Mouse (Mus musculus): ENCODE measurements around the gene Naa25. TPM values are rescaled to one million over a fixed set of nuclear protein-coding genes. Genes with fewer than 3 reads are reported as not detected.

Gene Naa25
- polyA plus RNA-seq, 1 experiment from 2014 or later, result 14.2 TPM

GRCm38 (mm10) chr5:121469566-121469965, 71.8 kb downstream of the Naa25 start:
- H3K9ac ChIP-seq (ENCODE audit: low read depth, low read length), result no peak overlapping the region
- H3K27ac ChIP-seq (ENCODE audit: low read depth, low read length), result no peak overlapping the region
- no peak overlapping the region for H3K4me3 ChIP-seq (ENCODE audit: low read depth, low read length)
- no peaks in the 10 kb centered on the region for H3K9me3 ChIP-seq (ENCODE audit: control insufficient read depth)
- no peaks in the 10 kb centered on the region for H3K36me3 ChIP-seq (ENCODE audit: control insufficient read depth, insufficient read depth)
- WGBS, result 10% methylated on average over 3 of the region's 3 CpGs
- no peak for TF ChIP-seq CTCF (IDR thresholded peaks at IDR 0.05; ENCODE audit: low read depth)
- no peaks in the 10 kb centered on the region for H3K4me1 ChIP-seq (replicated peaks; ENCODE audit: control insufficient read depth, insufficient read depth, low read length)
- no peaks in the 10 kb centered on the region for H3K27me3 ChIP-seq (replicated peaks; ENCODE audit: control insufficient read depth, insufficient read depth, low read length)
- ATAC-seq, result 0 out of 2 replicates have a peak, but pooled peaks have one; percentile 10
- H3K4me2 ChIP-seq (replicated peaks; ENCODE audit: low read depth), result no peak overlapping the region

- Histone ChIP-seq H3K4me1 (replicated peaks; ENCODE audit: control insufficient read depth, insufficient read depth, low read length) (no peaks in the 10 kb centered on the region), H3K4me3 (ENCODE audit: low read depth, low read length) (no peak overlapping the region), H3K27ac (ENCODE audit: low read depth, low read length) (no peak overlapping the region), H3K9me3 (ENCODE audit: control insufficient read depth) (no peaks in the 10 kb centered on the region), H3K9ac (ENCODE audit: low read depth, low read length) (no peak overlapping the region), H3K36me3 (ENCODE audit: control insufficient read depth, insufficient read depth) (no peaks in the 10 kb centered on the region), H3K4me2 (replicated peaks; ENCODE audit: low read depth) (no peak overlapping the region), H3K27me3 (replicated peaks; ENCODE audit: control insufficient read depth, insufficient read depth, low read length) (no peaks in the 10 kb centered on the region)
- TF ChIP-seq CTCF (IDR thresholded peaks at IDR 0.05; ENCODE audit: low read depth), result no peak
- ATAC-seq, result no peak
- WGBS, result 85% methylated on average over 2 of the region's 2 CpGs
These were observed 74.7 kb downstream of the Naa25 start for GRCm38 (mm10) chr5:121472411-121472810.

GRCm38 (mm10) chr5:121474610-121475009, 76.9 kb downstream of the Naa25 start:
- no peak for ATAC-seq
- no peak overlapping the region for H3K27ac ChIP-seq (ENCODE audit: low read depth, low read length)
- no peaks in the 10 kb centered on the region for H3K27me3 ChIP-seq (replicated peaks; ENCODE audit: control insufficient read depth, insufficient read depth, low read length)
- WGBS, result 63% methylated on average over 7 of the region's 7 CpGs
- TF ChIP-seq CTCF (IDR thresholded peaks at IDR 0.05; ENCODE audit: low read depth), result no peak
- no peak overlapping the region for H3K9ac ChIP-seq (ENCODE audit: low read depth, low read length)
- H3K4me3 ChIP-seq (ENCODE audit: low read depth, low read length), result no peak overlapping the region
- no peaks in the 10 kb centered on the region for H3K4me1 ChIP-seq (replicated peaks; ENCODE audit: control insufficient read depth, insufficient read depth, low read length)
- H3K36me3 ChIP-seq (ENCODE audit: control insufficient read depth, insufficient read depth), result no peaks in the 10 kb centered on the region
- no peaks in the 10 kb centered on the region for H3K9me3 ChIP-seq (ENCODE audit: control insufficient read depth)
- H3K4me2 ChIP-seq (replicated peaks; ENCODE audit: low read depth), result no peak overlapping the region

- 34% methylated on average over 1 of the region's 1 CpGs for WGBS
- 0 out of 2 replicates have a peak, but pooled peaks have one; percentile 31 for ATAC-seq
These were observed 78.3 kb downstream of the Naa25 start for GRCm38 (mm10) chr5:121476040-121476439.

GRCm38 (mm10) chr5:121477680-121478079, 79.9 kb downstream of the Naa25 start:
- no peaks in the 10 kb centered on the region for H3K36me3 ChIP-seq (ENCODE audit: control insufficient read depth, insufficient read depth)
- WGBS, result 21% methylated on average over 3 of the region's 3 CpGs
- ATAC-seq, result peak; percentile 36; the same call in 1 of the 2 replicates
- H3K27me3 ChIP-seq (replicated peaks; ENCODE audit: control insufficient read depth, insufficient read depth, low read length), result no peaks in the 10 kb centered on the region
- peak; percentile 88 for TF ChIP-seq CTCF (IDR thresholded peaks at IDR 0.05; ENCODE audit: low read depth)
- no peak overlapping the region for H3K27ac ChIP-seq (ENCODE audit: low read depth, low read length)
- H3K4me2 ChIP-seq (replicated peaks; ENCODE audit: low read depth), result no peak overlapping the region
- no peaks in the 10 kb centered on the region for H3K9me3 ChIP-seq (ENCODE audit: control insufficient read depth)
- H3K4me3 ChIP-seq (ENCODE audit: low read depth, low read length), result no peak overlapping the region
- no peaks in the 10 kb centered on the region for H3K4me1 ChIP-seq (replicated peaks; ENCODE audit: control insufficient read depth, insufficient read depth, low read length)
- H3K9ac ChIP-seq (ENCODE audit: low read depth, low read length), result no peak overlapping the region

More at GRCm38 (mm10) chr5:121476040-121476439, 78.3 kb downstream of the Naa25 start:
- Histone ChIP-seq H3K4me3 (ENCODE audit: low read depth, low read length) (no peak overlapping the region), H3K27ac (ENCODE audit: low read depth, low read length) (no peak overlapping the region), H3K36me3 (ENCODE audit: control insufficient read depth, insufficient read depth) (no peaks in the 10 kb centered on the region), H3K4me1 (replicated peaks; ENCODE audit: control insufficient read depth, insufficient read depth, low read length) (no peaks in the 10 kb centered on the region), H3K9ac (ENCODE audit: low read depth, low read length) (no peak overlapping the region), H3K9me3 (ENCODE audit: control insufficient read depth) (no peaks in the 10 kb centered on the region), H3K4me2 (replicated peaks; ENCODE audit: low read depth) (no peak overlapping the region), H3K27me3 (replicated peaks; ENCODE audit: control insufficient read depth, insufficient read depth, low read length) (no peaks in the 10 kb centered on the region)
- no peak for TF ChIP-seq CTCF (IDR thresholded peaks at IDR 0.05; ENCODE audit: low read depth)

- Histone ChIP-seq H3K36me3 (ENCODE audit: control insufficient read depth, insufficient read depth) (no peaks in the 10 kb centered on the region), H3K27ac (ENCODE audit: low read depth, low read length) (no peak overlapping the region), H3K4me2 (replicated peaks; ENCODE audit: low read depth) (no peak overlapping the region), H3K4me3 (ENCODE audit: low read depth, low read length) (no peak overlapping the region), H3K4me1 (replicated peaks; ENCODE audit: control insufficient read depth, insufficient read depth, low read length) (no peaks in the 10 kb centered on the region), H3K27me3 (replicated peaks; ENCODE audit: control insufficient read depth, insufficient read depth, low read length) (no peaks in the 10 kb centered on the region), H3K9me3 (ENCODE audit: control insufficient read depth) (no peaks in the 10 kb centered on the region), H3K9ac (ENCODE audit: low read depth, low read length) (no peak overlapping the region)
- 47% methylated on average over 5 of the region's 5 CpGs for WGBS
- TF ChIP-seq CTCF (IDR thresholded peaks at IDR 0.05; ENCODE audit: low read depth), result no peak
- no peak for ATAC-seq
These were observed 87.1 kb downstream of the Naa25 start for GRCm38 (mm10) chr5:121484801-121485200.

GRCm38 (mm10) chr5:121493305-121493704, 95.6 kb downstream of the Naa25 start:
- H3K27ac ChIP-seq (ENCODE audit: low read depth, low read length), result no peak overlapping the region
- H3K9ac ChIP-seq (ENCODE audit: low read depth, low read length), result no peak overlapping the region
- no peaks in the 10 kb centered on the region for H3K4me1 ChIP-seq (replicated peaks; ENCODE audit: control insufficient read depth, insufficient read depth, low read length)
- 74% methylated on average over 8 of the region's 8 CpGs for WGBS
- H3K9me3 ChIP-seq (ENCODE audit: control insufficient read depth), result no peaks in the 10 kb centered on the region
- no peak for ATAC-seq
- no peak overlapping the region for H3K4me2 ChIP-seq (replicated peaks; ENCODE audit: low read depth)
- H3K36me3 ChIP-seq (ENCODE audit: control insufficient read depth, insufficient read depth), result no peaks in the 10 kb centered on the region
- no peak for TF ChIP-seq CTCF (IDR thresholded peaks at IDR 0.05; ENCODE audit: low read depth)
- no peak overlapping the region for H3K4me3 ChIP-seq (ENCODE audit: low read depth, low read length)
- no peaks in the 10 kb centered on the region for H3K27me3 ChIP-seq (replicated peaks; ENCODE audit: control insufficient read depth, insufficient read depth, low read length)

Other genes with a start within 250 kb of the Naa25 start
- 14.0 and 15.6 TPM in 2 replicates for gene Ptpn11, start 206.5 kb upstream of the Naa25 start, polyA plus RNA-seq (2015; fragmentation: Nextera tagmentation; extraction: Ambion mirVana)
- gene Rpl6, start 193.5 kb upstream of the Naa25 start, polyA plus RNA-seq (2015; fragmentation: Nextera tagmentation; extraction: Ambion mirVana), result 359 and 402 TPM in 2 replicates
- 2.1 and 2.2 TPM in 2 replicates for gene Hectd4, start 177.7 kb upstream of the Naa25 start, polyA plus RNA-seq (2015; fragmentation: Nextera tagmentation; extraction: Ambion mirVana)
- 99.1 and 100 TPM in 2 replicates for gene Trafd1, start 12.3 kb upstream of the Naa25 start, polyA plus RNA-seq (2015; fragmentation: Nextera tagmentation; extraction: Ambion mirVana)
- gene Tmem116, start 54.0 kb downstream of the Naa25 start, polyA plus RNA-seq (2015; fragmentation: Nextera tagmentation; extraction: Ambion mirVana), result 6.8 and 7.2 TPM in 2 replicates
- gene Erp29, start 54.6 kb downstream of the Naa25 start, polyA plus RNA-seq (2015; fragmentation: Nextera tagmentation; extraction: Ambion mirVana), result 164 and 175 TPM in 2 replicates
- 0.04 TPM in 1 of 2 replicates, not detected in the other for gene Adam1b, start 105.5 kb downstream of the Naa25 start, polyA plus RNA-seq (2015; fragmentation: Nextera tagmentation; extraction: Ambion mirVana)
- 0.39 and 0.51 TPM in 2 replicates for gene Adam1a, start 147.5 kb downstream of the Naa25 start, polyA plus RNA-seq (2015; fragmentation: Nextera tagmentation; extraction: Ambion mirVana)
- gene Gm42878, start 147.5 kb downstream of the Naa25 start, polyA plus RNA-seq (2015; fragmentation: Nextera tagmentation; extraction: Ambion mirVana), result not detected in 2 replicates
- gene Mapkapk5, start 148.0 kb downstream of the Naa25 start, polyA plus RNA-seq (2015; fragmentation: Nextera tagmentation; extraction: Ambion mirVana), result 36.7 and 36.9 TPM in 2 replicates
- gene Aldh2, start 195.9 kb downstream of the Naa25 start, polyA plus RNA-seq (2015; fragmentation: Nextera tagmentation; extraction: Ambion mirVana), result 179 and 181 TPM in 2 replicates
- 3.5 and 3.8 TPM in 2 replicates for gene Acad12, start 221.0 kb downstream of the Naa25 start, polyA plus RNA-seq (2015; fragmentation: Nextera tagmentation; extraction: Ambion mirVana)